Mouse (Mus musculus) intestine, postnatal 0 days (tissue): ENCODE measurements around the gene Pced1b. TPM values are rescaled to one million over a fixed set of nuclear protein-coding genes. Genes with fewer than 3 reads are reported as not detected.

Experiments used
- ATAC-seq: fragments of 200-750 bp; cut with Nextera tagmentation; 2 replicates; pipeline ENCODE4 v1.8.0; 2017; ENCODE audit warnings: mild to moderate bottlenecking, moderate TSS enrichment, moderate library complexity
- H3K27ac ChIP-seq: fragments of 300-500 bp; sonication (generic); 2 replicates; pipeline ENCODE4 v1.5.1; 2014; ENCODE audit warnings: mild to moderate bottlenecking, low read depth, low read length, moderate library complexity
- H3K27me3 ChIP-seq: fragments of 300-500 bp; sonication (generic); replicated peaks from 2 replicates; pipeline ENCODE4 v1.6.1; 2014; ENCODE audit warnings: low read length, mixed read lengths; ENCODE audit not compliant: control insufficient read depth, insufficient read depth
- H3K36me3 ChIP-seq: fragments of 300-500 bp; sonication (generic); 2 replicates; pipeline ENCODE4 v1.6.1; 2014; ENCODE audit warnings: mild to moderate bottlenecking, moderate library complexity; ENCODE audit not compliant: control insufficient read depth, insufficient read depth
- H3K4me1 ChIP-seq: fragments of 300-500 bp; sonication (generic); replicated peaks from 2 replicates; pipeline ENCODE4 v1.6.1; 2014; ENCODE audit warnings: antibody characterized with exemption, low read length, mixed read lengths; ENCODE audit not compliant: control insufficient read depth, insufficient read depth
- H3K4me2 ChIP-seq: fragments of 300-500 bp; sonication (generic); replicated peaks from 2 replicates; pipeline ENCODE4 v1.6.1; 2014; ENCODE audit warnings: low read depth, mild to moderate bottlenecking, moderate library complexity
- H3K4me3 ChIP-seq: fragments of 300-500 bp; sonication (generic); 2 replicates; pipeline ENCODE4 v1.5.1; 2014; ENCODE audit warnings: low read depth, low read length
- H3K9ac ChIP-seq: fragments of 300-500 bp; sonication (generic); 2 replicates; pipeline ENCODE4 v1.6.1; 2014; ENCODE audit warnings: mild to moderate bottlenecking, low read depth, low read length
- H3K9me3 ChIP-seq: fragments of 300-500 bp; sonication (generic); 2 replicates; pipeline ENCODE4 v1.6.1; 2016; ENCODE audit warnings: mixed run types; ENCODE audit not compliant: control insufficient read depth
- CTCF ChIP-seq: sonication (generic); IDR thresholded peaks from 2 replicates; pipeline ENCODE4 v1.5.1; 2016; ENCODE audit warnings: low read depth, mild to moderate bottlenecking, control low read depth, antibody characterized with exemption, moderate library complexity
- WGBS: fragments of 180-500 bp; shearing (Covaris S2); extraction: QIAGEN DNeasy Blood & Tissue Kit; methylation state at CpG from one replicate; pipeline ENCODE4 v1.1.7; 2014; 5-methylcytosine and 5-hydroxymethylcytosine counted together
- polyA plus RNA-seq: library from polyadenylated mRNA; unstranded; fragments of >200 nt; fragmentation: Nextera tagmentation; extraction: Ambion mirVana; gene quantifications from 2 replicates; pipeline ENCODE4 v1.2.1, GENCODE M21; 2015

Pced1b gene
- polyA plus RNA-seq, 1 experiment from 2014 or later, result 1.6 TPM

GRCm38 (mm10) chr15:97348566-97349315 lies 101.8 kb downstream of the Pced1b start:
- no peaks in the 10 kb centered on the region for H3K4me1 ChIP-seq
- ATAC-seq, result no peak
- no peak overlapping the region for H3K9ac ChIP-seq
- no peaks in the 10 kb centered on the region for H3K9me3 ChIP-seq
- H3K4me3 ChIP-seq, result no peak overlapping the region
- no peak for TF ChIP-seq CTCF
- no peak overlapping the region for H3K4me2 ChIP-seq
- H3K27ac ChIP-seq, result no peak overlapping the region
- H3K36me3 ChIP-seq, result no peaks in the 10 kb centered on the region
- 80% methylated on average over 24 of the region's 24 CpGs for WGBS
- H3K27me3 ChIP-seq, result no peaks in the 10 kb centered on the region

- no peaks in the 10 kb centered on the region for H3K36me3 ChIP-seq
- no peak for ATAC-seq
- no peak overlapping the region for H3K27ac ChIP-seq
- no peaks in the 10 kb centered on the region for H3K4me1 ChIP-seq
- no peak overlapping the region for H3K9ac ChIP-seq
- no peak for TF ChIP-seq CTCF
- no peaks in the 10 kb centered on the region for H3K27me3 ChIP-seq
- no peaks in the 10 kb centered on the region for H3K9me3 ChIP-seq
- no peak overlapping the region for H3K4me3 ChIP-seq
- WGBS, result 31% methylated on average over 4 of the region's 4 CpGs
- H3K4me2 ChIP-seq, result no peak overlapping the region
These were observed 103.6 kb downstream of the Pced1b start for GRCm38 (mm10) chr15:97350528-97350927.

- Histone ChIP-seq H3K4me1 (no peaks in the 10 kb centered on the region), H3K9me3 (no peaks in the 10 kb centered on the region), H3K36me3 (no peaks in the 10 kb centered on the region), H3K4me2 (no peak overlapping the region), H3K27ac (no peak overlapping the region), H3K9ac (no peak overlapping the region), H3K27me3 (no peaks in the 10 kb centered on the region), H3K4me3 (no peak overlapping the region)
- no peak for TF ChIP-seq CTCF
- ATAC-seq, result no peak
- WGBS, result 46% methylated on average over 8 of the region's 8 CpGs
These were observed 104.1 kb downstream of the Pced1b start for GRCm38 (mm10) chr15:97351016-97351415.

GRCm38 (mm10) chr15:97351681-97352080 lies 104.8 kb downstream of the Pced1b start:
- Histone ChIP-seq H3K36me3 (no peaks in the 10 kb centered on the region), H3K4me3 (no peak overlapping the region), H3K4me1 (no peaks in the 10 kb centered on the region), H3K4me2 (no peak overlapping the region), H3K27ac (no peak overlapping the region), H3K9ac (no peak overlapping the region), H3K9me3 (no peaks in the 10 kb centered on the region), H3K27me3 (no peaks in the 10 kb centered on the region)
- ATAC-seq, result no peak
- 85% methylated on average over 5 of the region's 5 CpGs for WGBS
- TF ChIP-seq CTCF, result no peak

GRCm38 (mm10) chr15:97355676-97356303 lies 108.9 kb downstream of the Pced1b start:
- no peak overlapping the region for H3K9ac ChIP-seq
- 67% methylated on average over 9 of the region's 9 CpGs for WGBS
- no peaks in the 10 kb centered on the region for H3K9me3 ChIP-seq
- H3K4me1 ChIP-seq, result no peaks in the 10 kb centered on the region
- ATAC-seq, result no peak
- no peak overlapping the region for H3K4me2 ChIP-seq
- no peak overlapping the region for H3K27ac ChIP-seq
- H3K4me3 ChIP-seq, result no peak overlapping the region
- TF ChIP-seq CTCF, result no peak
- H3K36me3 ChIP-seq, result no peaks in the 10 kb centered on the region
- H3K27me3 ChIP-seq, result no peaks in the 10 kb centered on the region

DNA sequence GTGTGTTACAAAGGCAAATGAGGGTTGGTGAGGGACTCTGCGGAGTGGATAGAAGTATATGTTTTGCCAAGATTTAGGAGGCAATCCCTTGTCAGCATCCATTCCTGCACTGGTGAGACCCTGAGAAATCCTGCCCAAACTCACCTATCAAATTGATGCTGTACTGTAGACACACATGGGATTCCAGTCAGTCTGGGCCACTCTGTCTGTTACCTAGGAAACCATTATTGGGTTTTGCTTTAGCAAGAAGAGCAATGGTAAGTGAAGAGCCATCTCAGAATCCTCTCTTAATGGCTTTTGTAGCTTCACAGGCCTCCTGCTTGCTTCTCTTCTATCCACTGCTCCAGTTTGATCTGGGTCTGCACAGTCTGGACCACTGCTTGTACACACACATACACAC lies 110.1 kb downstream of the Pced1b start:
- TF ChIP-seq CTCF, result no peak
- no peaks in the 10 kb centered on the region for H3K36me3 ChIP-seq
- H3K27me3 ChIP-seq, result no peaks in the 10 kb centered on the region
- no peak overlapping the region for H3K4me3 ChIP-seq
- H3K4me1 ChIP-seq, result no peaks in the 10 kb centered on the region
- no peak for ATAC-seq
- no peak overlapping the region for H3K4me2 ChIP-seq
- H3K27ac ChIP-seq, result no peak overlapping the region
- 95% methylated on average over 1 of the region's 1 CpGs for WGBS
- H3K9me3 ChIP-seq, result no peaks in the 10 kb centered on the region
- no peak overlapping the region for H3K9ac ChIP-seq
